Mouse (Mus musculus) heart, postnatal 0 days (tissue): Measurements from ENCODE around the gene Tmem40. TPM values are rescaled to one million over a fixed set of nuclear protein-coding genes. Genes with fewer than 3 reads are reported as not detected.

Experiments used
- ATAC-seq: fragments of 200-750 bp; cut with Nextera tagmentation; 2 replicates; pipeline ENCODE4 v1.8.0; 2017; ENCODE audit warnings: low read depth, moderate number of reproducible peaks, moderate library complexity; ENCODE audit not compliant: insufficient read depth
- DNase-seq: peaks from one replicate; pipeline ENCODE4 v3.0.0-alpha.2; 2016; ENCODE audit warnings: low spot score
- H3K27ac ChIP-seq: fragments of 300-500 bp; sonication (generic); 2 replicates; pipeline ENCODE4 v1.5.1; 2014; ENCODE audit warnings: low read depth, mild to moderate bottlenecking
- H3K27me3 ChIP-seq: fragments of 300-500 bp; sonication (generic); 2 replicates; pipeline ENCODE4 v1.6.1; 2014; ENCODE audit warnings: low read length, mixed read lengths; ENCODE audit not compliant: control insufficient read depth, insufficient read depth
- H3K36me3 ChIP-seq: fragments of 300-500 bp; sonication (generic); replicated peaks from 2 replicates; pipeline ENCODE4 v1.6.1; 2014; ENCODE audit warnings: low read length, mixed read lengths; ENCODE audit not compliant: control insufficient read depth, insufficient read depth
- H3K4me1 ChIP-seq: fragments of 300-500 bp; sonication (generic); 2 replicates; pipeline ENCODE4 v1.6.1; 2014; ENCODE audit warnings: antibody characterized with exemption; ENCODE audit not compliant: control insufficient read depth, insufficient read depth
- H3K4me2 ChIP-seq: fragments of 300-500 bp; sonication (generic); 2 replicates; pipeline ENCODE4 v1.6.1; 2014; ENCODE audit warnings: low read depth, mild to moderate bottlenecking, low read length, moderate library complexity
- H3K4me3 ChIP-seq: fragments of 300-500 bp; sonication (generic); 2 replicates; pipeline ENCODE4 v1.5.1; 2014; ENCODE audit warnings: low read depth, low read length
- H3K9ac ChIP-seq: fragments of 300-500 bp; sonication (generic); replicated peaks from 2 replicates; pipeline ENCODE4 v1.6.1; 2014; ENCODE audit warnings: low read depth, low read length, mixed read lengths
- H3K9me3 ChIP-seq: fragments of 300-500 bp; sonication (generic); replicated peaks from 2 replicates; pipeline ENCODE4 v1.6.1; 2016; ENCODE audit warnings: low read length; ENCODE audit not compliant: control insufficient read depth
- CTCF ChIP-seq: IDR thresholded peaks from 2 replicates; pipeline ENCODE4 v1.5.1; 2016; ENCODE audit warnings: antibody characterized with exemption, control low read depth, low read depth
- EP300 ChIP-seq: IDR thresholded peaks from 2 replicates; pipeline ENCODE4 v1.6.1; 2016; ENCODE audit warnings: antibody characterized with exemption, low read depth
- WGBS: fragments of 180-500 bp; shearing (Covaris S2); extraction: QIAGEN DNeasy Blood & Tissue Kit; methylation state at CpG from one replicate; pipeline ENCODE4 v1.1.7; 2014; 5-methylcytosine and 5-hydroxymethylcytosine counted together
- polyA plus RNA-seq: library from polyadenylated mRNA; unstranded; fragments of >200 nt; fragmentation: Nextera tagmentation; extraction: Ambion mirVana; gene quantifications from 2 replicates; pipeline ENCODE4 v1.2.1, GENCODE M21; 2015
- total RNA-seq: library from RNA; depleted of rRNA; stranded (reverse); fragments of >200 nt; gene quantifications from 2 replicates; pipeline ENCODE4 v1.2.3, GENCODE M21; 2014; ENCODE audit warnings: low replicate concordance

Tmem40 gene
- total and polyA plus RNA-seq, 2 experiments from 2014 or later = 0.26 to 2.3 TPM

DNA sequence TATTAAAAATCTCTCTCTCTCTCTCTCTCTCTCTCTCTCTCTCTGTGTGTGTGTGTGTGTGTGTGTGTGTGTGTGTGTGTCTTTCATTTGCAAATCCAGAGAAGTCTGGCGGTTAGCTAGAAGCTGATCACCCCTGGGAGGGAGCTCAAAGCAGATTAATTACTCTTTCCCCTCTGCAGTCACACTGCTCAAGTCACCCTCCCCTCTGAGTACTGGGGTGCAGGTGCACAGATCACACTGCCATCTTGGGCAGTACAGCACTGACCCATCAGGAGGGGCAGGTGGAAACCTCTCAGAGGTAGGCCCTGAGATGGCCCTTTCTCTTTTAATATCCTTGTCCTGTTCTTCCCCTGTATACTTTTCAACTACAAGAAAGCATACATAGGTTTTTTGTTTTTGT, 15.9 kb downstream of the Tmem40 start:
- H3K4me1 ChIP-seq = no peaks in the 10 kb centered on the region
- no peak overlapping the region for H3K27ac ChIP-seq
- DNase-seq = no peak
- no peaks in the 10 kb centered on the region for H3K27me3 ChIP-seq
- H3K36me3 ChIP-seq = no peaks in the 10 kb centered on the region
- WGBS = 71% methylated on average over 1 of the region's 1 CpGs
- no peak for TF ChIP-seq EP300
- no peak for TF ChIP-seq CTCF
- no peaks in the 10 kb centered on the region for H3K9me3 ChIP-seq
- H3K4me2 ChIP-seq = no peak overlapping the region
- H3K9ac ChIP-seq = no peak overlapping the region
- H3K4me3 ChIP-seq = no peak overlapping the region
- no peak for ATAC-seq

DNA sequence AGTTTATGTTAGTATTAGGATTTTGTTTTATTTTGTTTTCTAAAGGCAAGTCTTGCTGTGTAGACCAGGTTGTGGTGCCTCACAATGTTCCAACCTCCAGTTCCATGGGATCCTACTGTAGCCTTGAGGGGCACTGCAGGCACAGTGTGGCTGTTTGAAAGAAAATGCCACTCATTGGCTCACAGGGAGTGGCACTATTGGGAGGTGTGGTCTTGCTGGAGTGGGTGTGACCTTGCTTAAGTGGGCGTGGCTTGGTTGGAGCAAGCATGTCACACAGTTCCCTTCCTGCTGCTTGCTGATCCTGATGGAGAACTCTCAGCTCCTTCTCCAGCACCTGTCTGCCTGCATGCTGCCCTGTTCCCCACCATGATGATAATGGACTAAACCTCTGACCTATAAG, 18.6 kb downstream of the Tmem40 start:
- Histone ChIP-seq H3K36me3 (no peaks in the 10 kb centered on the region), H3K27ac (no peak overlapping the region), H3K4me3 (no peak overlapping the region), H3K27me3 (no peaks in the 10 kb centered on the region), H3K4me2 (no peak overlapping the region), H3K9ac (no peak overlapping the region), H3K9me3 (no peaks in the 10 kb centered on the region), H3K4me1 (no peaks in the 10 kb centered on the region)
- TF ChIP-seq CTCF (no peak), EP300 (no peak)
- peak; percentile 44 for ATAC-seq
- 4% methylated on average over 1 of the region's 1 CpGs for WGBS
- no peak for DNase-seq

DNA sequence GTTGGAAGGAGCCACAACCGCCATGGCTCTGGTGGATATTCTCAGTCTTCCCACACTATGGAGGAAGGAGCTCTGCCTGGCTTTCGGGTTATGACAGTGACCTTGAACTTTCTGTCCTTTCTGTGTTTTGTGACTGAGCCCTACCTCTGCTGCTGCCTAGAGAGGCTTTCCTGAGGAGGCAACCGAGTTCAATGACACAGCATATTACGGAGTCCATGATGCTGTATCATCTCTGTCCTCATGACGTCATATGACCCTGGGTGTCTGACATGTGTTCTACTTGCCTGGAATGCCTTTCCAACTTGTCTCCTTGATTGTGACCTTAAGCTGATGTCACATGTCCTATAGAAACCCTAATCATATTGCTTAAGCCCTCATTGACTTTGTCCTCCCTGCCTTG, 23.2 kb downstream of the Tmem40 start:
- Histone ChIP-seq H3K4me1 (no peaks in the 10 kb centered on the region), H3K27ac (no peak overlapping the region), H3K9me3 (no peaks in the 10 kb centered on the region), H3K4me3 (no peak overlapping the region), H3K9ac (no peak overlapping the region), H3K36me3 (no peaks in the 10 kb centered on the region), H3K27me3 (no peaks in the 10 kb centered on the region), H3K4me2 (no peak overlapping the region)
- 80% methylated on average over 5 of the region's 5 CpGs for WGBS
- TF ChIP-seq CTCF (no peak), EP300 (no peak)
- no peak for ATAC-seq
- DNase-seq = no peak

DNA sequence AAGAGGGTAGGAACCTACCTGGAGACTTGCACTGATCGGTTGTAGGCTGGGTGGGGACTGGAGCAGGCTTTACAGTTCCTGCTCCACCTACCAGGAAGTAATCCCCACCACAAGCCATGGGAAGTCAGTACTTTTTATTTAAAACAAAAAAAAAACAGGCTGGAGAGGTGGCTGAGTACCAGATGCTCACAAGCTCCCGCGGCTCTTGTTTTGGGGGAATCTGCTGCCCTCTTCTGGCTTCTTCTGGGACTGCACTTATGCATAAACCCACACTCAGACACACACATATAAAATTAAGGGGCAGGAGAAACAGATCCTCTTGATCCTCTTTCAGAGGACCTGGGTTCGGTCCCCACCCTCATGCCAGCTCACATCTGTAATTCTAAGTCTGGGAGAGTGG, 27.3 kb downstream of the Tmem40 start:
- peak; percentile 34 for TF ChIP-seq CTCF
- no peak for TF ChIP-seq EP300
- no peak overlapping the region for H3K27ac ChIP-seq
- no peak overlapping the region for H3K4me2 ChIP-seq
- 68% methylated on average over 4 of the region's 4 CpGs for WGBS
- DNase-seq (no peak), ATAC-seq (no peak)
- no peak overlapping the region for H3K9ac ChIP-seq
- no peaks in the 10 kb centered on the region for H3K9me3 ChIP-seq
- H3K27me3 ChIP-seq = no peaks in the 10 kb centered on the region
- H3K4me3 ChIP-seq = no peak overlapping the region
- no peaks in the 10 kb centered on the region for H3K4me1 ChIP-seq
- no peaks in the 10 kb centered on the region for H3K36me3 ChIP-seq

DNA sequence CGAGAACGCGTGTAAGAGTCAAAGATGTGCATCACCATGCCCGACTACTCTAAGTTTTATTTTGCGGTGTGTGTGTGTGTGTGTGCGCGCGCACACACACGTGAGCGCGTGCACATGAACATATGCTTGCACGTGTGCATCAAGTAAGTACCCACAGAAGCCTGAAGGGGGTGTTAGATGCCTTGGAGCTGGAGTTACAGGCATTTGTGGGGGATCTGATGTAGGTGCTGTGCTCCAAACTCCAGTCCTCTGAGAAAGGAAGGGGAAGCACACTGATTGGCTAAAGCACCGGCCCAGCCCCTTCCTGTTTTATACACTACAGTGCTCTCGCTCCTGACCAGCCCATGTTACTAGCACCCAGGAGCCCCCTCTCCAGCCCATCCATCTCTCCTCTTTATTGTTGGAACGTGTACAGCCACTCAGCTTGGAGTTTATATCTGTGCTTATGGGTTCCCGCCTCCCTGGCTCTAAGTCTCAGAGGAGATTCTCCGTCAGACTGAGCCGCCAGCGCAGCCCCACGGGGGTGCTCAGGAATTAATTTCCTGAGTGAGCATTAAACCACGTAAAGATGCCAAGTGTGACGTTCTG, 29.8 kb downstream of the Tmem40 start:
- H3K4me3 ChIP-seq = no peak overlapping the region
- no peak overlapping the region for H3K27ac ChIP-seq
- H3K27me3 ChIP-seq = no peaks in the 10 kb centered on the region
- H3K36me3 ChIP-seq = no peaks in the 10 kb centered on the region
- H3K9ac ChIP-seq = no peak overlapping the region
- H3K4me2 ChIP-seq = no peak overlapping the region
- WGBS = 79% methylated on average over 22 of the region's 22 CpGs
- no peaks in the 10 kb centered on the region; the same call in 1 of the 2 replicates for H3K9me3 ChIP-seq
- DNase-seq = no peak
- no peak for TF ChIP-seq EP300
- no peak for TF ChIP-seq CTCF
- ATAC-seq = no peak
- no peaks in the 10 kb centered on the region for H3K4me1 ChIP-seq

DNA sequence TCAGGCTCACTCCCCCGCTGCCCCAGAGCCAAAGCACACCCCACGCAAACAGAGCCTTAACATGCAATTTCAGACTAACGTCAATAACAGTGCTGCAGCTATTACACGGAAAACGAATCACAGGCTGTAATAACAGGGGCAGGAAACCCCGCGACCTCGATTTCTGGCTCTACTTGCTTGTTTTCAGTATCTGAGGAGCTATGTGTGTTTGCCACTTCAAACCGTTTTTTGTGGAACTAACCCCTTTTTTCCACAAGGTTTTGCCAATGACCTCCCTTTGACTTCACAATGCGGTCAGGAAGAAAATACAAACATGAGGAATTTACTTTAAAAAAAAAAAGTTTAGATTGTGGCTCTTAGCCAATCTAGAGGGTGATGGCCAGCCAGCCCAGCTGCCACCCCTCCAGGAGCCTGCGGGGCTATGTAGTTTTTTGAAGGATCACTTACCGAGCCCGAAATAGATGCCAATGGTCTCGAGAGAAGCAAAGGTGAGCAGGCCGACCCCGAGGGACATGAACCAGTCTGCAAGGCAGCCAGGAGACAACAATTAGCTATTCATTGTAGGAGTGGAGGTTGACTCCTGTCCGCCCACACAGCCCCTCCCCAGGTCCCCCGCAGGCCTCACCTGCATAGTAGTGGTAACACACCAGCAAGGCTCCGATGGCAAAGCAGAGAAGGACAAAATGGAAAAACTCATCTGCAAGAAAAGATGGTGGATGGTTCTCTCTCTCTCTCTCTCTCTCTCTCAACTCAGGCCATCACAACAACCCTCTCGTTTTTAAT, 31.5 kb downstream of the Tmem40 start:
- Histone ChIP-seq H3K36me3 (no peaks in the 10 kb centered on the region), H3K27me3 (no peaks in the 10 kb centered on the region), H3K4me1 (no peaks in the 10 kb centered on the region), H3K4me2 (peak overlapping the region; percentile 31; the same call in 1 of the 2 replicates), H3K4me3 (no peak overlapping the region), H3K9me3 (no peaks in the 10 kb centered on the region; the same call in 1 of the 2 replicates), H3K9ac (no peak overlapping the region), H3K27ac (0 out of 2 replicates have a peak overlapping the region, but pooled peaks have one; percentile 25)
- 55% methylated on average over 20 of the region's 20 CpGs for WGBS
- ATAC-seq (peak; percentile 24; the same call in 1 of the 2 replicates), DNase-seq (no peak)
- TF ChIP-seq CTCF (no peak), EP300 (no peak)
